Mouse (Mus musculus) liver, embryonic 16.5 days (tissue): Measurements from ENCODE around the gene Tmem107. TPM values are rescaled to one million over a fixed set of nuclear protein-coding genes. Genes with fewer than 3 reads are reported as not detected.

Experiments used
- ATAC-seq: fragments of 200-750 bp; cut with Nextera tagmentation; 2 replicates; pipeline ENCODE4 v1.8.0; 2017; ENCODE audit warnings: low read depth, mild to moderate bottlenecking, moderate number of reproducible peaks, moderate library complexity
- H3K27ac ChIP-seq: fragments of 300-500 bp; sonication (generic); 2 replicates; pipeline ENCODE4 v1.5.1; 2014; ENCODE audit warnings: mild to moderate bottlenecking, low read length
- H3K27me3 ChIP-seq: fragments of 300-500 bp; sonication (generic); 2 replicates; pipeline ENCODE4 v1.6.1; 2014; ENCODE audit warnings: low read depth, low read length, mixed read lengths; ENCODE audit not compliant: control insufficient read depth, insufficient read depth
- H3K36me3 ChIP-seq: fragments of 300-500 bp; sonication (generic); 2 replicates; pipeline ENCODE4 v1.6.1; 2014; ENCODE audit warnings: mild to moderate bottlenecking; ENCODE audit not compliant: control insufficient read depth, insufficient read depth
- H3K4me1 ChIP-seq: fragments of 300-500 bp; sonication (generic); 2 replicates; pipeline ENCODE4 v1.6.1; 2014; ENCODE audit warnings: low read depth, low read length, mixed read lengths; ENCODE audit not compliant: control insufficient read depth
- H3K4me2 ChIP-seq: fragments of 300-500 bp; sonication (generic); 2 replicates; pipeline ENCODE4 v1.6.1; 2014; ENCODE audit warnings: low read depth, low read length, mixed read lengths
- H3K4me3 ChIP-seq: fragments of 300-500 bp; sonication (generic); 2 replicates; pipeline ENCODE4 v1.5.1; 2014; ENCODE audit warnings: low read depth, mild to moderate bottlenecking, low read length
- H3K9ac ChIP-seq: fragments of 300-500 bp; sonication (generic); 2 replicates; pipeline ENCODE4 v1.6.1; 2014; ENCODE audit warnings: low read depth, low read length
- H3K9me3 ChIP-seq: fragments of 300-500 bp; sonication (generic); replicated peaks from 2 replicates; pipeline ENCODE4 v1.6.1; 2016; ENCODE audit warnings: low read length; ENCODE audit not compliant: control insufficient read depth
- WGBS: fragments of 180-500 bp; shearing (Covaris S2); extraction: QIAGEN DNeasy Blood & Tissue Kit; methylation state at CpG from one replicate; pipeline ENCODE4 v1.1.7; 2014; ENCODE audit not compliant: insufficient replicate concordance; 5-methylcytosine and 5-hydroxymethylcytosine counted together
- polyA plus RNA-seq: library from polyadenylated mRNA; unstranded; fragments of >200 nt; fragmentation: Nextera tagmentation; extraction: Ambion mirVana; gene quantifications from 2 replicates; pipeline ENCODE4 v1.2.1, GENCODE M21; 2015

Tmem107 gene
- polyA plus RNA-seq, 1 experiment from 2014 or later, result 21.7 TPM

GRCm38 (mm10) chr11:69099177-69099914 is 28.7 kb downstream of the Tmem107 start:
- no peak for ATAC-seq
- Histone ChIP-seq H3K4me1 (peaks cover 58% of the 10 kb centered on the region), H3K4me2 (peak overlapping the region; percentile 96), H3K4me3 (peak overlapping the region; percentile 67), H3K9me3 (no peaks in the 10 kb centered on the region), H3K36me3 (peaks cover 34% of the 10 kb centered on the region), H3K9ac (peak overlapping the region; percentile 74), H3K27ac (peak overlapping the region; percentile 88), H3K27me3 (no peaks in the 10 kb centered on the region)
- under 1% methylated on average over 22 of the region's 22 CpGs for WGBS

GRCm38 (mm10) chr11:69099915-69100345 is 29.3 kb downstream of the Tmem107 start:
- peaks cover 40% of the 10 kb centered on the region for H3K36me3 ChIP-seq
- H3K4me3 ChIP-seq, result peak overlapping the region; percentile 67
- peaks cover 54% of the 10 kb centered on the region for H3K4me1 ChIP-seq
- H3K27ac ChIP-seq, result peak overlapping the region; percentile 88
- 0 out of 2 replicates have a peak, but pooled peaks have one; percentile 1 for ATAC-seq
- no peaks in the 10 kb centered on the region for H3K9me3 ChIP-seq
- peak overlapping the region; percentile 74 for H3K9ac ChIP-seq
- peak overlapping the region; percentile 96 for H3K4me2 ChIP-seq
- no peaks in the 10 kb centered on the region for H3K27me3 ChIP-seq
- 2% methylated on average over 23 of the region's 23 CpGs for WGBS

GRCm38 (mm10) chr11:69100639-69101360 is 30.2 kb downstream of the Tmem107 start:
- peak overlapping the region; percentile 96 for H3K4me2 ChIP-seq
- peaks cover 49% of the 10 kb centered on the region for H3K4me1 ChIP-seq
- no peak for ATAC-seq
- no peaks in the 10 kb centered on the region for H3K9me3 ChIP-seq
- peak overlapping the region; percentile 67 for H3K4me3 ChIP-seq
- H3K9ac ChIP-seq, result peak overlapping the region; percentile 1; the same call in 1 of the 2 replicates
- H3K27ac ChIP-seq, result peak overlapping the region; percentile 10
- H3K27me3 ChIP-seq, result no peaks in the 10 kb centered on the region
- 74% methylated on average over 20 of the region's 20 CpGs for WGBS
- H3K36me3 ChIP-seq, result peaks cover 49% of the 10 kb centered on the region

- Histone ChIP-seq H3K27me3 (no peaks in the 10 kb centered on the region), H3K9me3 (no peaks in the 10 kb centered on the region), H3K36me3 (peaks cover 53% of the 10 kb centered on the region), H3K4me3 (no peak overlapping the region), H3K9ac (no peak overlapping the region), H3K4me2 (no peak overlapping the region), H3K4me1 (peaks cover 38% of the 10 kb centered on the region), H3K27ac (no peak overlapping the region)
- 82% methylated on average over 21 of the region's 21 CpGs for WGBS
- no peak for ATAC-seq
These were observed 31.2 kb downstream of the Tmem107 start for GRCm38 (mm10) chr11:69101604-69102402.

- no peak overlapping the region for H3K9ac ChIP-seq
- no peak overlapping the region for H3K4me2 ChIP-seq
- whole genome bisulfite sequencing, result 91% methylated on average over 7 of the region's 7 CpGs
- peaks cover 55% of the 10 kb centered on the region for H3K36me3 ChIP-seq
- peaks cover 33% of the 10 kb centered on the region for H3K4me1 ChIP-seq
- no peak overlapping the region for H3K27ac ChIP-seq
- no peak for ATAC-seq
- no peak overlapping the region for H3K4me3 ChIP-seq
- H3K9me3 ChIP-seq, result no peaks in the 10 kb centered on the region
- no peaks in the 10 kb centered on the region for H3K27me3 ChIP-seq
These were observed 31.8 kb downstream of the Tmem107 start for GRCm38 (mm10) chr11:69102403-69102725.

GRCm38 (mm10) chr11:69103121-69103520 is 32.5 kb downstream of the Tmem107 start:
- Histone ChIP-seq H3K9ac (no peak overlapping the region), H3K9me3 (no peaks in the 10 kb centered on the region), H3K27ac (no peak overlapping the region), H3K36me3 (peaks cover 59% of the 10 kb centered on the region), H3K27me3 (no peaks in the 10 kb centered on the region), H3K4me3 (no peak overlapping the region), H3K4me1 (peaks cover 26% of the 10 kb centered on the region), H3K4me2 (no peak overlapping the region)
- no peak for ATAC-seq
- 87% methylated on average over 14 of the region's 14 CpGs for WGBS

- no peak for ATAC-seq
- WGBS, result 81% methylated on average over 15 of the region's 15 CpGs
- H3K4me1 ChIP-seq, result peaks cover 20% of the 10 kb centered on the region
- H3K4me2 ChIP-seq, result no peak overlapping the region
- H3K27ac ChIP-seq, result no peak overlapping the region
- no peaks in the 10 kb centered on the region for H3K27me3 ChIP-seq
- no peaks in the 10 kb centered on the region for H3K9me3 ChIP-seq
- H3K4me3 ChIP-seq, result no peak overlapping the region
- peaks cover 62% of the 10 kb centered on the region for H3K36me3 ChIP-seq
- no peak overlapping the region for H3K9ac ChIP-seq
These were observed 33.2 kb downstream of the Tmem107 start for GRCm38 (mm10) chr11:69103531-69104435.

- no peaks in the 10 kb centered on the region for H3K9me3 ChIP-seq
- H3K27me3 ChIP-seq, result no peaks in the 10 kb centered on the region
- H3K4me1 ChIP-seq, result peaks cover 14% of the 10 kb centered on the region
- H3K4me3 ChIP-seq, result no peak overlapping the region
- no peak overlapping the region for H3K9ac ChIP-seq
- no peak overlapping the region for H3K4me2 ChIP-seq
- H3K27ac ChIP-seq, result no peak overlapping the region
- WGBS, result 87% methylated on average over 14 of the region's 14 CpGs
- peaks cover 65% of the 10 kb centered on the region for H3K36me3 ChIP-seq
- no peak for ATAC-seq
These were observed 33.9 kb downstream of the Tmem107 start for GRCm38 (mm10) chr11:69104487-69104886.
